Mouse (Mus musculus) embryonic facial prominence, embryonic 10.5 days (tissue): ENCODE data around the gene Tbc1d9. TPM values are rescaled to one million over a fixed set of nuclear protein-coding genes. Genes with fewer than 3 reads are reported as not detected.
A peak's percentile ranks its signal among the peaks of the same experiment; 100 is the strongest.
"Not testable (repeated sequence)": the region's sequence is repeated elsewhere in the genome, so short reads cannot be mapped to it uniquely, and the experiment has no call there.

Experiments
- DNase-seq: peaks from one replicate; pipeline ENCODE4 v3.0.0-alpha.2; 2017; ENCODE audit warnings: low spot score
- H3K27ac ChIP-seq: fragments of 300-500 bp; sonication (generic); replicated peaks from 2 replicates; pipeline ENCODE4 v1.5.1; 2016; ENCODE audit warnings: mild to moderate bottlenecking
- H3K27me3 ChIP-seq: fragments of 300-500 bp; sonication (generic); replicated peaks from 2 replicates; pipeline ENCODE4 v1.6.1; 2016; ENCODE audit warnings: low read depth, mild to moderate bottlenecking; ENCODE audit not compliant: poor library complexity, severe bottlenecking
- H3K36me3 ChIP-seq: fragments of 300-500 bp; sonication (generic); replicated peaks from 2 replicates; pipeline ENCODE4 v1.6.1; 2016; ENCODE audit warnings: mild to moderate bottlenecking, moderate library complexity
- H3K4me1 ChIP-seq: fragments of 300-500 bp; sonication (generic); 2 replicates; pipeline ENCODE4 v1.6.1; 2016
- H3K4me3 ChIP-seq: fragments of 300-500 bp; sonication (generic); 2 replicates; pipeline ENCODE4 v1.5.1; 2016; ENCODE audit warnings: mild to moderate bottlenecking, moderate library complexity
- H3K9me3 ChIP-seq: fragments of 300-500 bp; sonication (generic); 2 replicates; pipeline ENCODE4 v1.6.1; 2016; ENCODE audit warnings: mild to moderate bottlenecking
- WGBS: fragments of 180-500 bp; shearing (Covaris S2); methylation state at CpG from one replicate; pipeline ENCODE4 v1.1.7; 2016; 5-methylcytosine and 5-hydroxymethylcytosine counted together
- polyA plus RNA-seq: library from polyadenylated mRNA; unstranded; fragments of >200 nt; fragmentation: Nextera tagmentation; extraction: Ambion mirVana; gene quantifications from 2 replicates; pipeline ENCODE4 v1.2.1, GENCODE M21; 2016

Gene Tbc1d9
- polyA plus RNA-seq, 1 experiment from 2014 or later: 3.8 TPM

DNA sequence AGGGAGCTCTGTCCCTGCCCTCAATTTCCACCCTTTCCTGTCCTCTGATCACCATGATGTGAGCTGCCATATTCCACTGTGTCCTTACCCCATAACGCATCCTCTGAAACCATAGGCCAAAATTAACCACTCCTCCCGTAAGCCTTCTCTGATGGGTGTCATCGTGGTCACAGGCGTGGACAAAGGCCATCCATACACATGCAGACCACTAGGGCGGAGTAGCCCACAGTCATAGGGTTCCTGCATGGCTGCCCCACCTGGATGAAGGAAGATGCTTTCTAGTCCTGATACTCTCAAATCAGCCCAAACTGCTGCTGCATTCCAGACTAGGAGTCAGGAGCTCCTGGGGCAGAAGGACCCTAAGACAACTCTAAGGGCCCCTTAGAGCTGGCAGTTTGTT, 92.5 kb downstream of the Tbc1d9 start:
- Histone ChIP-seq H3K4me1 (no peaks in the 10 kb centered on the region; the same call in 1 of the 2 replicates), H3K36me3 (peaks cover 52% of the 10 kb centered on the region), H3K27ac (no peak overlapping the region), H3K9me3 (no peaks in the 10 kb centered on the region), H3K4me3 (no peak overlapping the region), H3K27me3 (no peaks in the 10 kb centered on the region)
- WGBS: 90% methylated on average over 5 of the region's 5 CpGs
- no peak for DNase-seq

DNA sequence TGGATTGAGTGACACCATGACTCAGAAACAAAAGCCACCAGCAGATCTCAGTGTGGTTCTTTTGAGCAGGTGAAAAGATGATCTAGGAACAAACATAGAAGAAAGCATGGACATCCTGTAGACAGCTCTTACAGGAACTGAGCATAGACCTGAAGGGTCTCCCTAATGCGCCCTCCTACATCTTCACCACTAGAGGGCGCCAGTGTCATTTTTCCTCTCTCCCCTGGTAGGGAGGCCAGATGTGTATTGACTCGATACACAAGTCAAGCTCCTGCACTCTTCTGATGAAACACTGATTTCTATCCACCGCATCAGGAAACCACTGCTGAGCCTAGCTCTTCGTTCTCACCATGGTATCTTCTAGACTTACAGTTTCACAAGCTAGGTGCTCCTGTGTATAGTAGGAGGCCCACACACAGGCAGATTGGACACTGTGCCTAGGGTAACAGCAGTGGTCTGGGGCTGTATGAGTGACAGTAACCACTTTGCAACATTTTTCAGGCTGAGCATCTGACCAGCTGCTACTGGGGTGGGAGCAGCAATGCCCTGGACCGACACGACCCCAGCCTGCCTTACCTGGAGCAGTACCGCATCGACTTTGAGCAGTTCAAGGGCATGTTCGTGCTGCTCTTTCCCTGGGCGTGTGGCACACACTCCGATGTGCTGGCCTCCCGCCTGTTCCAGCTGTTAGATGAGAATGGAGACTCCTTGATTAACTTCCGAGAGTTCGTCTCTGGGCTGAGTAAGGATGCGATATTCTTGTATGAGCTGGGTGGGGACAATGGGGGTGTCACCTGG, 95.5 kb downstream of the Tbc1d9 start:
- peak; percentile 80 for DNase-seq
- Histone ChIP-seq H3K36me3 (peaks cover 47% of the 10 kb centered on the region), H3K4me1 (no peaks in the 10 kb centered on the region), H3K9me3 (no peaks in the 10 kb centered on the region), H3K27me3 (no peaks in the 10 kb centered on the region), H3K27ac (no peak overlapping the region), H3K4me3 (no peak overlapping the region)
- 69% methylated on average over 16 of the region's 16 CpGs for WGBS

DNA sequence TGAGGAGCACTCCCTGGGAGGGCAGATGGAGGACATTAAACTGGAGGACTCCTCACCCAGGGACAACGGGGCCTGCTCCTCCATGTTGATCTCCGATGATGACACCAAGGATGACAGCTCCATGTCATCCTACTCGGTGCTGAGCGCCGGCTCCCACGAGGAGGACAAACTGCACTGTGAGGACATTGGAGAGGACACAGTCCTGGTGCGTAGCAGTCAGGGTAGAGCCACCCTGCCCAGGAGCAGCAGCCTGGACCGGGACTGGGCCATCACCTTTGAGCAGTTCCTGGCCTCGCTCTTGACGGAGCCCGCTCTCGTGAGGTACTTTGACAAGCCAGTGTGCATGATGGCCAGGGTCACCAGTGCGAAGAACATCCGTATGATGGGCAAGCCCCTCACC, 106.0 kb downstream of the Tbc1d9 start:
- Histone ChIP-seq H3K9me3 (no peaks in the 10 kb centered on the region), H3K27ac (no peak overlapping the region), H3K4me1 (peaks cover 7% of the 10 kb centered on the region), H3K4me3 (no peak overlapping the region), H3K36me3 (peaks cover 32% of the 10 kb centered on the region), H3K27me3 (no peaks in the 10 kb centered on the region)
- DNase-seq: no peak
- 95% methylated on average over 14 of the region's 14 CpGs for WGBS

DNA sequence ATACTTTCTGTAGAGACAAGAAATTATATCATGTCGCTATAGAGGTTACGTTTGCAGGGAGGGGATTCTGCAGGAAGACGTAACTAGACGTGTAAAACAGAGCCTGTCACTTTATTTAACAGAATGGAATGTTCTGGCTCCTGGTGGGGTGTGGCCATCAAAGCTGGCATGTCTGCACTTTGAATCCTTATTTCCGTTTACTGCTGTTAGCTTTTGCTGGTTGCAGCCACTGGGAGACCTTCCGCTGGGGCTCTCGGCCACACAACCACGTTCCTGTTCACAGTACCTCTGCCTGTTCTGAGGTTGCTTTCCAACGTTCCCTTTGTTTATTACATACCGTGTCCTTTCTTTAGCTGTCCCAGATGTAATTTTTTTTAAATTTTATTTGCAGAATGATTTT, 107.3 kb downstream of the Tbc1d9 start:
- Histone ChIP-seq H3K27ac (no peak overlapping the region), H3K4me1 (peaks cover 7% of the 10 kb centered on the region), H3K9me3 (no peaks in the 10 kb centered on the region), H3K4me3 (no peak overlapping the region), H3K27me3 (no peaks in the 10 kb centered on the region), H3K36me3 (peaks cover 20% of the 10 kb centered on the region)
- no peak for DNase-seq
- 85% methylated on average over 10 of the region's 10 CpGs for WGBS

DNA sequence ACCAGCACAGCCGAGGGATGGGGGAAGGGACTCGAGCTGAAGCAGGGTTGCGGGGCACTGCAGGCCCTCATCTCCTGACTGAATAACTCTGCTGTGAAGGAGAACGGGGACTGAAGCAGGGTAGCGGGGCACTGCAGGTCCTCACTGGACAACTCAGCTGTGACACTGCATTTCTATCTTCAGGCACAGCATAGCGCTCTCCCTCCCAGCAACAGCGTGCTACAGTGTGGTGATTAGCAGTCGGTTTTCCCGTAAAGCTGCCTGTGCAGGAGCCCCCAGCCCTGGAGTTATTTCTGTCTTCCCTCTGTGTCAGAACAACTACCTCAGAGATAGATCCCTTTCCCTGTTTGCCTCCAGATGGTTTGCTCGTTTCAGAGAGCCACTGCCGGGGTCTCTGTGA, 109.3 kb downstream of the Tbc1d9 start:
- no peak for DNase-seq
- Histone ChIP-seq H3K9me3 (no peaks in the 10 kb centered on the region), H3K36me3 (peaks cover 15% of the 10 kb centered on the region), H3K27me3 (no peaks in the 10 kb centered on the region), H3K4me1 (peaks cover 7% of the 10 kb centered on the region), H3K27ac (no peak overlapping the region), H3K4me3 (no peak overlapping the region)
- WGBS: 62% methylated on average over 11 of the region's 11 CpGs

DNA sequence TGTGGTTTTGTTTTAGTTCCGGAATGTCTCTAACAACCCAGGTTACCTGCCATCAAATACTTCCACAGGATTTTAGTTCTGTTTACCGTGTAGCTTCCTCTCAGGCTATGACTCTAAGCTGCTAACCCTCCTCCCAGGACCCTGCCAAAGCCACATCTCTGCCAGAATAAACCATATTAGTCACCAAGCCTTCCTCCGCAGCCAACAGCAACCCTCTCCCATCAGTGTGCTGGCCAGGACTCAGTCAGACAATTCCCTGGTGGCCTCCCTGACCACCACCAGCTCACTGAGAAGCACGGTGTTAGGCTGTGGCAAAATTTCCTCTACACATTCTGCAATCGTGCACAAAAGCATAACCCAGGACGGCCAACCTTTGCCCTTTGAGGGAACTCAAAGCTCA, 113.3 kb downstream of the Tbc1d9 start:
- Histone ChIP-seq H3K27me3 (no peaks in the 10 kb centered on the region), H3K4me1 (peaks cover 7% of the 10 kb centered on the region), H3K9me3 (no peaks in the 10 kb centered on the region), H3K4me3 (no peak overlapping the region), H3K36me3 (no peaks in the 10 kb centered on the region; the same call in 1 of the 2 replicates), H3K27ac (no peak overlapping the region)
- no peak for DNase-seq
- WGBS: 89% methylated on average over 6 of the region's 6 CpGs

DNA sequence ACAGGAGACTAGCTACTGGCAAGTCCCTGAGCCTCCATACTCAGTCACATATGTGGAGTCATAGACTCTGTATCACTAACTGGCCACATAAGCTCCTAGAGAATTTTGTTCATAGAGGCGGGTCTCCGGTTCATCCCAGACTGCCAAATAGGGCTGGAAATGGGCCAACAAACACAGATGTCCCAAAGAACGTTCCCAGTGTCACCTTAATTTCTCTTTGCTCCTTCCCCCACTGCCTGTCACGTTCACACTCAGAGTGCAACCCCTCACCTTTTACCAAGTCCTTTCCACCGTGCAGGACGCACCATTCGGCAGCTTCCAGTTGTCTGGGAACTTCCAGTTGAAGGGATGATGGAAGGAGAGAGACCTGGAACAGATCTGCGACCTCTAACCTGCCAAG, 120.2 kb downstream of the Tbc1d9 start:
- DNase-seq: no peak
- Histone ChIP-seq H3K27ac (no peak overlapping the region), H3K27me3 (peaks cover 19% of the 10 kb centered on the region), H3K36me3 (no peaks in the 10 kb centered on the region), H3K4me1 (peaks cover 6% of the 10 kb centered on the region), H3K4me3 (no peak overlapping the region), H3K9me3 (no peaks in the 10 kb centered on the region)
- WGBS: 89% methylated on average over 8 of the region's 8 CpGs

DNA sequence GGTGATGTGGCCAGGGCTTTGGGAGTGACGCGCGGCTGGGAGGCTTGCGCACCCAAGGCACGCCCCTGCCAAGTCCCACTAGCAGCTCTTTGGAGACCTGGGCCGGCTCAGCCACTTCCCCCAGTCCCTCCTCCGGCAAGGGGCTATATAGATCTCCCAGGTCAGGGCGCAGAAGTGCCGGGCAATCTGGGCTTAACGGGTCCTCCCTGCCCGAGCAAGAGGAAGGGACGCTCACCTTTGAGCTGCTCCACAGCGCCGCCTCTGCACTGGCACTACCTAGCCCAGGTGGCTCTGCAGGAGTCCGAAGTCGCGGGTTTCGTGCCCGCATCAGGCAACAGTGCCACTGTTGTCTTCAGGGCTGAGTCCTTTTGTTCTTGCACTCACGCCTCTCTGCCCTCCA, 125.0 kb downstream of the Tbc1d9 start, which contains the start of gene Ucp1:
Ucp1 (plus strand) TSS at position 177 of the 400 bp plus-strand sequence.
- 2% methylated on average over 20 of the region's 20 CpGs for WGBS
- Histone ChIP-seq H3K4me3 (peak within 1 kb of the TSS; percentile 52), H3K27me3 (peaks cover 39% of the 10 kb centered on the region), H3K9me3 (no peaks in the 10 kb centered on the region), H3K4me1 (peaks cover 12% of the 10 kb centered on the region), H3K27ac (no peak within 1 kb of the TSS), H3K36me3 (no peaks in the 10 kb centered on the region)
- DNase-seq: peak; percentile 28

DNA sequence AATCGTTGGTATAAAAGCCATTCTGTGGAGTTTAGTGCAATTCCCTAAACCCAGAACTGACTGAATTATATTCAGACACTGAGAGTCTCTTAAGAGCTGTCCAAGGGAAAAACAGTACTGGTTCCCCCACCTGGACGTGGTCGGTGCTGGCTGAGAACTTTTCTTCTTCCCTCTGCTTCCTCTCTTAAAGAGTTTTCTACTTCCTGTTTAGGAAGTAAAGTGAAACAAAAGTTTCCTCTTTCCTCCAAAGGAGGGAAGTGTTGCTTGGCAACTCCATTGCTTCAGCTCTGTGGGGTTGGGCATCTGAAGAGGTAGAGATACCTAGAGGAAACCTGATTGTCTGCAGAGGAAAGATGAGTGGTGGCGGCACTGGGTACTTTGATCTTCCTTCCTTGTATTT, 132.2 kb downstream of the Tbc1d9 start:
- no peaks in the 10 kb centered on the region for H3K36me3 ChIP-seq
- 0 out of 2 replicates have a peak, but pooled peaks cover 2% of the 10 kb centered on the region for H3K9me3 ChIP-seq
- H3K27me3 ChIP-seq: no peaks in the 10 kb centered on the region
- no peak for DNase-seq
- no peak overlapping the region for H3K4me3 ChIP-seq
- peaks cover 8% of the 10 kb centered on the region; the same call in 1 of the 2 replicates for H3K4me1 ChIP-seq
- 74% methylated on average over 4 of the region's 4 CpGs for WGBS
- H3K27ac ChIP-seq: no peak overlapping the region

DNA sequence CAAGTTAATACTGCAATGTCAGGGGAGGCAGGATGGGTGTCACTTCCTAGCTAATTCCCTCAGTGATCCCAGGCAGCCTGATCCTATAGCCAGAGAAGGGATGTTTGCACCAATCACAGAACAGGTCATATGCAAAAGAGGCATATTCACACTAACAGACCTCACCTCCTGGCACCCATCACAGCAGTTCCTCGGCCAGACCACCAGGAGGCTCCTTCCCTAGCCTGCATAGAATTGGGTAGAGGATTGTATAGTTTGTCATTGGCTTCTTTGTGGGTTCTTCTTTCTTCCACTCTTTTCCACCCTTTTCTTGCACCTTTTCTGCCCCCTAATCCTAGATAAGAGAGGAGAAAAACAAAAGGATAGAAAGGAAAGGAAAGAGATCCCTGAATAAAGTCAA, 135.0 kb downstream of the Tbc1d9 start:
- Histone ChIP-seq H3K9me3 (0 out of 2 replicates have a peak, but pooled peaks cover 2% of the 10 kb centered on the region), H3K27ac (no peak overlapping the region), H3K36me3 (no peaks in the 10 kb centered on the region), H3K27me3 (no peaks in the 10 kb centered on the region), H3K4me1 (peaks cover 5% of the 10 kb centered on the region; the same call in 1 of the 2 replicates), H3K4me3 (no peak overlapping the region)
- WGBS: 63% methylated on average over 1 of the region's 1 CpGs
- no peak for DNase-seq

DNA sequence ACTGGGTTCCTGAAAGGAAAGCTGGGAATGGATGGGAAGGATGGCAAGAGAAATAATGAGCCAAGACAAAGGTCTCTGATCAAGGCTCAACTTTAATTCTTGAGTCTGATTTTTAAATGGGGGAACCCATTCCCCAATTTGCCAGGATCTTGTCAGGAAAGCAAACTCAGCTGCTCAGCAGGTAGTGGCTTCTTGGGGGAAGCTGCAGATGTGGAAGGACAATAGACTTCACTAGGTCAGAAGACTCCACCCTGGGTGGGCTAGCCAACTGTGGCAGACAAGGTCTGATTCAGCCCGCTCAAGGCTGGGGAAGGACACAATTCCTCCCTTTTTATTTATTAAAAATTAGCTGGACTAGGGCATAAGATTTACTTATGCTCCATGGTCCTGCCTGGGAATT, 139.8 kb downstream of the Tbc1d9 start:
- Histone ChIP-seq H3K27me3 (no peaks in the 10 kb centered on the region), H3K9me3 (0 out of 2 replicates have a peak, but pooled peaks cover 2% of the 10 kb centered on the region), H3K4me1 (no peaks in the 10 kb centered on the region), H3K4me3 (no peak overlapping the region), H3K27ac (no peak overlapping the region), H3K36me3 (no peaks in the 10 kb centered on the region)
- no peak for DNase-seq
- 95% methylated on average over 1 of the region's 1 CpGs for WGBS

DNA sequence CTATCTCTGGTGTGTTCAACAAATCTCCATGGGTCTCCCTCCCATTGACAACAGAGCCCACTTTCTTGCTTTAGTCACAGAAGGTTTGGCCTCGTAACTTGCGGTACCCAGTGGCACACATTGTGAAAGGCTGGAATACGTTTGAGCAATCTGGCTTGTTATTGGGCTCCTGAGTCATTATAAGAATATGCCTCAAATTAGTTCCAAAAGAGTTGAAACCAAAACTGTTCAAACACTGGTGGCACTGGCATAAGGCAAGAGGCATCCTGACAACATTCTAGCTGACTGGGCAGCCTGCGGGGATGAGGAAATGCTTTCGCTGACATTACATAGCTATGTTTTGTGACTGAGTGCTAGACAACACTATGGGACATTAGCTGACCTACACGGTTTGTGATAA, 144.7 kb downstream of the Tbc1d9 start:
- H3K27me3 ChIP-seq: no peaks in the 10 kb centered on the region
- H3K36me3 ChIP-seq: peaks cover 12% of the 10 kb centered on the region; the same call in 1 of the 2 replicates
- no peak for DNase-seq
- no peak overlapping the region for H3K27ac ChIP-seq
- H3K4me1 ChIP-seq: no peaks in the 10 kb centered on the region
- H3K4me3 ChIP-seq: no peak overlapping the region
- WGBS: 86% methylated on average over 6 of the region's 6 CpGs
- H3K9me3 ChIP-seq: no peaks in the 10 kb centered on the region

DNA sequence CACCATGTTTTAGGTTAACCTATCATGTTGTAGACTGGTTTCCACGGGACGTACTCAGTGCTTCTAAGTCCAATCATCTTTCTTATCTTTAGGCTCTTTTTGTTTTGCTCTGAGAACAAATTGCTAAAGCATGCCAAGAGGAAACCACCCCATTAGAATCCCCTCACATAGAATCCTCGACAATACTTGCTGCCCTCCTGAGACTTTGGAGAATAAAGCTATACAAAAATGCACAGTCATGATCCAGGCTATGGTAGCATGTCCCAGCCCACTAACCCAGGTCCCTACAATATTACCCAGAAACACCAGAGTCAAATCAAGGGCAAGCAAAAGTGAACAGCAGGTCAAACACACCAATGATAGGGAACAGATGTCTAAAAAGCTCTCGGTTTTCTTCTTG, 149.9 kb downstream of the Tbc1d9 start:
- 77% methylated on average over 4 of the region's 4 CpGs for WGBS
- H3K36me3 ChIP-seq: peaks cover 54% of the 10 kb centered on the region
- H3K27me3 ChIP-seq, H3K4me1 ChIP-seq, H3K4me3 ChIP-seq, DNase-seq, H3K9me3 ChIP-seq, H3K27ac ChIP-seq: not testable (repeated sequence)
